Mouse (Mus musculus) heart, adult 2 months (tissue): ENCODE results near the gene Olfr318. TPM values are rescaled to one million over a fixed set of nuclear protein-coding genes. Genes with fewer than 3 reads are reported as not detected.
"Not testable (repeated sequence)": the region's sequence is repeated elsewhere in the genome, so short reads cannot be mapped to it uniquely, and the experiment has no call there.

Experiments
- DNase-seq, 2 experiments: peaks; one replicate each; pipeline ENCODE4 v3.0.0; 2021
- H3K27ac ChIP-seq: fragments of 200-600 bp; 2 replicates; pipeline ENCODE4 v1.8.1; 2022
- H3K27me3 ChIP-seq: fragments of 200-500 bp; 2 replicates; pipeline ENCODE4 v1.6.1; 2012; ENCODE audit warnings: mild to moderate bottlenecking, low read length, inconsistent platforms, mixed read lengths; ENCODE audit not compliant: control insufficient read depth, insufficient read depth
- H3K36me3 ChIP-seq: fragments of 200-500 bp; 2 replicates; pipeline ENCODE4 v1.6.1; 2012; ENCODE audit warnings: low read length, inconsistent platforms; ENCODE audit not compliant: control insufficient read depth, insufficient read depth
- H3K4me1 ChIP-seq: fragments of 200-500 bp; 2 replicates; pipeline ENCODE4 v1.6.1; 2011; ENCODE audit warnings: low read length; ENCODE audit not compliant: control insufficient read depth, insufficient read depth
- H3K4me3 ChIP-seq: fragments of 200-600 bp; 2 replicates; pipeline ENCODE4 v1.8.1; 2022
- H3K79me2 ChIP-seq: fragments of 200-500 bp; replicated peaks from 2 replicates; pipeline ENCODE4 v1.6.1; 2012; ENCODE audit warnings: mild to moderate bottlenecking, inconsistent platforms, low read length, moderate library complexity, mixed read lengths; ENCODE audit not compliant: control insufficient read depth, insufficient read depth
- H3K9ac ChIP-seq: fragments of 200-500 bp; 2 replicates; pipeline ENCODE4 v1.6.1; 2012; ENCODE audit warnings: low read depth, mild to moderate bottlenecking, control low read depth, inconsistent platforms, low read length, mixed read lengths
- CTCF ChIP-seq: fragments of 200-600 bp; IDR thresholded peaks from 2 replicates; pipeline ENCODE4 v1.8.1; 2022; ENCODE audit warnings: antibody characterized with exemption, mild to moderate bottlenecking, moderate library complexity
- EP300 ChIP-seq: fragments of 200-500 bp; IDR thresholded peaks from 2 replicates; pipeline ENCODE4 v1.6.1; 2011; ENCODE audit warnings: low read depth, low read length, control low read depth; ENCODE audit not compliant: insufficient read depth
- POLR2A ChIP-seq: fragments of 200-500 bp; IDR thresholded peaks from 2 replicates; pipeline ENCODE4 v1.6.1; 2011; ENCODE audit warnings: mild to moderate bottlenecking, low read depth, low read length, control low read depth; ENCODE audit not compliant: insufficient read depth
- WGBS: fragments of 180-500 bp; shearing (Covaris S2); methylation state at CpG from one replicate; pipeline ENCODE4 v1.1.7; 2018; 5-methylcytosine and 5-hydroxymethylcytosine counted together
- intact Hi-C: fragments of 180-260 bp; cut with DNase I; formaldehyde crosslinking; loops from one replicate; pipeline ENCODE4 v1.15.1; 2025
- long read RNA-seq: library from polyadenylated mRNA; stranded (forward); transcript quantifications from one replicate; pipeline ENCODE4 v2.0.0, GENCODE M21; 2021
- polyA plus RNA-seq: library from polyadenylated mRNA; depleted of rRNA; stranded (reverse); fragments of >200 nt; gene quantifications from 2 replicates; pipeline ENCODE4 v1.2.3, GENCODE M21; 2012; rRNA removed
- total RNA-seq, 2 experiments: library from RNA; stranded (reverse); gene quantifications; 2 replicates each; pipeline ENCODE4 v1.2.3; 2021

Olfr318 gene
- total RNA-seq, result not detected
- not detected in 2 replicates for polyA plus RNA-seq
- long read RNA-seq, result 0 reads

DNA sequence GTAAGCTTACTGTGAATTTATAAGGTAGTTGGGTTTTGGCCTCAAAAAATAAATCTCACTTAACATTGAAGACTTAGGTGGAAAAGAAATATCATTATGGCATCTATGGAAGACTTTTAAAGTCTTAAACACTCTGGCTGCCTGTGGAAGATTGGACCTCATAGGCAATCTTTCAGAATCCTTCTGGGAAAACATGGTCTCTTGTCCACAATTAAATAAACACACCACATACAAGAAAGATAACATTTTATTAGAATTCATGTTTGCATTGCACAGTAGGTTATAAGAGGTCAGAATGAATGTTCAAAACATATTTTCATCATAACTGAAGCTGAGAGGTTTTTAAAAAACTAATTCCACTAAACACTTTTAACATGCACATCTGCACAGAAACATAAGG lies at the start of gene Olfr318:
Olfr318 (minus strand) TSS at position 101 of the 400 bp plus-strand sequence.
- Histone ChIP-seq H3K27ac (no peak within 1 kb of the TSS), H3K9ac (no peak within 1 kb of the TSS), H3K79me2 (no peaks in the 10 kb centered on the region), H3K36me3 (no peaks in the 10 kb centered on the region), H3K4me3 (no peak within 1 kb of the TSS), H3K4me1 (no peaks in the 10 kb centered on the region), H3K27me3 (no peaks in the 10 kb centered on the region)
- TF ChIP-seq POLR2A (no peak), CTCF (no peak), EP300 (no peak)
- intact Hi-C loops, result no loop called here
- no peak for DNase-seq

DNA sequence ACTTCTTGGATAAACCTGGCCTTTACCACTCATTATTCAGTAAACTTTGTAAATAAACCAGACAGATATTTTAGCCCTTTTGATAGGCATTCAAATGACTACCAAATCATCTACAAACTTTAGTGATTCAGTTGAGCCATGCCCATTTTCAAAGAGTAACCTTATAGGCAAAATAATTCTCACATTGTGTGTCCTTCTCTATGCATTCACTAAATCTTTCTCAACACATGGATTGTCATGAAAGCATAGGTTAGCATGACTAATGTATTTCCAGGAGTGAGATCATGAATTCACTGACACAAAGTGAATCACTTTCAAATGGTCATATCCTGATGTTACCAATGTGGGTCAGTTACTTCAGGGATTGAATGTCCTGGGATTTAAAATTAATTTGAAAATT lies 49.1 kb upstream of the Olfr318 start, which contains the start of gene Olfr315:
Olfr315 (plus strand) TSS at position 301 of the 400 bp plus-strand sequence.
- DNase-seq, result no peak
- Histone ChIP-seq H3K4me1 (no peaks in the 10 kb centered on the region), H3K79me2 (no peaks in the 10 kb centered on the region), H3K4me3 (no peak within 1 kb of the TSS), H3K36me3 (no peaks in the 10 kb centered on the region), H3K27ac (no peak within 1 kb of the TSS), H3K27me3 (no peaks in the 10 kb centered on the region), H3K9ac (no peak within 1 kb of the TSS)
- intact Hi-C loops, result no loop called here
- no peak for TF ChIP-seq EP300
- TF ChIP-seq POLR2A, result no peak
- no peak for TF ChIP-seq CTCF

DNA sequence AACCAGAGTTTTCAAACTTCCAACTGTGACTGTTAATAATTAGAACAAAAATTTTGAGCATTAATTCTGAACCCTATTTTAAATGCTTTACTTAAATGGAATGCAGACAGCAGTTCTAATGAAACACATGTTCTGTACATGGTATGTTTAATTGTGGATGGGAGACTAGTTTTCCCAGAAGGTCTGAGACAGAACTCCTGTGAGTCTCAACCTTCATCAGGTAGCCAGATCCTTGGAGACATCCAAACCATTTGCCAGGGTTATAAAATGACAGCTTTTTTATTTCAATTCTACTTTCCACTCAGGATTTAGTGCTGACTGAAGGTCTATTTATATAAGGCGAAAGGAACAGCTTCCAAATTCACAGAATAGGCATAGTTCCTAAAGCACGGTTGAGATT lies 28.6 kb upstream of the Olfr318 start, which contains the start of gene Olfr316:
Olfr316 (plus strand) TSS at position 301 of the 400 bp plus-strand sequence.
- no peak within 1 kb of the TSS for H3K27ac ChIP-seq
- no peaks in the 10 kb centered on the region for H3K36me3 ChIP-seq
- H3K27me3 ChIP-seq, result no peaks in the 10 kb centered on the region; the same call in 1 of the 2 replicates
- DNase-seq, result no peak
- H3K4me1 ChIP-seq, result no peaks in the 10 kb centered on the region
- intact Hi-C loops, result no loop called here
- no peak for TF ChIP-seq EP300
- TF ChIP-seq CTCF, result no peak
- TF ChIP-seq POLR2A, result no peak
- no peak within 1 kb of the TSS for H3K4me3 ChIP-seq
- no peak within 1 kb of the TSS for H3K9ac ChIP-seq
- H3K79me2 ChIP-seq, result no peaks in the 10 kb centered on the region
- WGBS, result 77% methylated on average over 2 of the region's 2 CpGs

DNA sequence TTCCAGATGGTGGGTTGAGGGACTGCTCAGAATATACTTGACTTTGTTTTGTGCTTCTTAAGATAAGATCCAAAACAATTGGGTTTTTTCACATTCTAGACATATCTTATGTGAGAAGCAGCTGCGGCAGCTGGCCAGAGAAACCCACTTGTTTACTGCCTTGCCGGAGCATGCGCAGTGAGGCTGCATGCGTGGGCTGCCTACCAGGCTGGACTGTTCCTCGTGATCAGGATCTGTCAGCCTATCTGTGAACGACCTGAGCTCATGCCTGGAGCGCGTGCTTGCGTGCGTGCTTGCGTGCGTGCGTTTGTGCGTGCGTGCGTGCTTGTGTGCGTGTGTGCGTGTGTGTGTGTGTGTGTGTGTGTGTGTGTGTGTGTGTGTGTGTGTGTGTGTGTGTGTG lies 27.3 kb upstream of the Olfr318 start:
- WGBS, result 71% methylated on average over 18 of the region's 18 CpGs
- H3K27me3 ChIP-seq, intact Hi-C loops, DNase-seq, H3K79me2 ChIP-seq, H3K9ac ChIP-seq, H3K27ac ChIP-seq, H3K4me1 ChIP-seq, H3K4me3 ChIP-seq, H3K36me3 ChIP-seq: not testable (repeated sequence)

DNA sequence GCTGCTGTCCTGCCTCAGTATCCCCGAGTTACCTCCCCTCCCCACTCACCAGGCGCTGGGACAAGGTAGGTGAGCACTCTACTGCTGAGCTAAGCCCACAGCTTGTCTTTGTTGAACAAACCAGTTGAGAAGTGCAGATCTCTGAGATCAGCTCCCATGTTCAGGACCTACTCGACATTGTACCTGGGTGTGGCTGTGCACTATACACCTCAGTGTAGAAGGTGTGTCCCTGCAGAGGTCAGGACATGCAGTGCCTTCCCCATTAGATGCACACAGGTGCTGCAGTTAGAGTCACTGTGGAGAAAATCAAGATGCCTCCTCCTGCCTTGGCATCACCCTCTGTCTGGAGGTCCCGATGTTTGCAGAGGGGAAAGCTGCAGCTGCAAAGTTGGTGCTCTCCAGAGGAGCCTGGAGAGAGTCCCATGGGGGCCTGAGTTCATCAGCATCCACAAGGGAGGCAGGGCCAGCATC lies 15.0 kb upstream of the Olfr318 start, which contains the start of gene Olfr317:
Olfr317 (minus strand) TSS at position 421 of the 471 bp plus-strand sequence.
- Histone ChIP-seq H3K9ac (no peak within 1 kb of the TSS), H3K27ac (no peak within 1 kb of the TSS), H3K27me3 (no peaks in the 10 kb centered on the region), H3K4me3 (no peak within 1 kb of the TSS), H3K36me3 (no peaks in the 10 kb centered on the region), H3K79me2 (no peaks in the 10 kb centered on the region), H3K4me1 (no peaks in the 10 kb centered on the region)
- TF ChIP-seq CTCF, result no peak
- no peak for TF ChIP-seq EP300
- TF ChIP-seq POLR2A, result no peak
- 63% methylated on average over 4 of the region's 4 CpGs for WGBS
- DNase-seq, result no peak
- intact Hi-C loops, result no loop called here

DNA sequence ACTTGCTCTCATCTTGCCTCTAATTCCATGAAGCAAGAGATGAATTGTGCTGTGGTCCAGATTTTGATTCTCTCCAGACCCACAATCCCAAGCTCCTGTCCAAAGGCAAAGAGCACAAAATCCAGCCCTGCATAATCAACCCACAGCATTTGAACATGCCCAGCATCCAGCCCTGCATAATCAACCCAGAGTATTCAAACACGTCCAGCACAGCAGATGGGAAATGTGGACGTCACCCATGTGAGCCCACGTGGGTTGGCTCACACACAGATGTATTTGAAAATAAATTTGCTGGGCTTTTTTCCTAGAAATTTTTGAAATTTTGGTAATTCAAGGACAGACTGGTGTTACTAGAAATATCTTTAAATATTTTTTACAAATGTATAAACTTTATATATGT lies 9.6 kb upstream of the Olfr318 start:
- no peaks in the 10 kb centered on the region for H3K79me2 ChIP-seq
- no peaks in the 10 kb centered on the region for H3K4me1 ChIP-seq
- no peaks in the 10 kb centered on the region for H3K27me3 ChIP-seq
- no peak overlapping the region for H3K4me3 ChIP-seq
- TF ChIP-seq EP300 (no peak), POLR2A (no peak), CTCF (no peak)
- intact Hi-C loops, result no loop called here
- WGBS, result 38% methylated on average over 3 of the region's 3 CpGs
- no peaks in the 10 kb centered on the region for H3K36me3 ChIP-seq
- H3K27ac ChIP-seq, result no peak overlapping the region
- no peak for DNase-seq
- H3K9ac ChIP-seq, result no peak overlapping the region

DNA sequence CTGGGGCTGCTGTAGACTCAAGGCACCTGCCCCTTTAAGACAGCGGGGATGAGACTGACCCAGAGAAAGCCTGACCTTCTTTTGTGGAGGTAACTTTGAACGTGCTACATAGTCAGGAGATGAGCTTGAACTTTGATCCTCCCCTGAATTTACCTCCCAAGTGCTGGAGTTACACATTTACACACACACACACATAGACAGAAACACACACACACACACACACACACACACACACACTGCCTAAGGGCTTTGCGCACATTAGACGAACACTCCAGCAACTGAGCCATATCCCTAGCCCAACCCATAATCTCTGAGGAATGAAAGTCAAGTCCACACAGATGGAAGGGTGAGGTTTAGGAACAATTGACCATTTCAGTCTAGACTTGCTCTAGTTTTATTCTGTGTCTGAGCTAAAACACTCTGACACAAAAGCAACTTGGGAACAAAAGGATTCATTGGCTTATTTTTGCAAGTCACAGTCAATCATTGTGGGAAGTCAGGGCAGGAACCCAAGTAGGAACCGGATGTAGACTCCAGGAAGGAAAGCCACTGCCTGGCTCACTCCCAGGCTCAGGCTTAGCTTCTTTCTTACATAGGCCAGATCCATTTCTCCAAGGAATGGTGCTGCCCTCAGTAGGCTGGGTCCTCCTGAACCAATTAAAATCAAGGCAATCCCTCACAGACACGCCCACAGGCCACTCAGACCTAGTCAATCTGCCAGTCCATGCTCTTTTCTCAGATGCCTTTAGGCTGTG lies 4.3 kb upstream of the Olfr318 start:
- H3K36me3 ChIP-seq, H3K27me3 ChIP-seq, H3K4me1 ChIP-seq, DNase-seq, H3K79me2 ChIP-seq, H3K27ac ChIP-seq, intact Hi-C loops, H3K4me3 ChIP-seq, H3K9ac ChIP-seq: not testable (repeated sequence)
- WGBS, result 68% methylated on average over 6 of the region's 6 CpGs
